Mouse (Mus musculus) gastrocnemius, postnatal 25 days (tissue): ENCODE results near the gene Cyp4f15. TPM values are rescaled to one million over a fixed set of nuclear protein-coding genes. Genes with fewer than 3 reads are reported as not detected.

Source experiments
- total RNA-seq, 2 experiments: library from RNA; stranded (reverse); gene quantifications; 1 replicate in 1 of 2; 2 replicates in 1 of 2; pipeline ENCODE4 v1.2.3; 2021

The Cyp4f15 gene
- total RNA-seq, 2 experiments from 2014 or later = not detected

Other genes starting within 250 kb of the Cyp4f15 start
- 10 to 100 TPM in 1 of 2 experiments, under 1 TPM in 1; 0.26 to 22.0 TPM for gene Cyp4f39, start 232.9 kb upstream of the Cyp4f15 start, total RNA-seq
- gene Cyp4f17, start 179.6 kb upstream of the Cyp4f15 start, total RNA-seq = 1 to 10 TPM; 1.5 to 2.0 TPM
- 1 to 10 TPM in 1 of 2 experiments, under 1 TPM in 1; 0.72 to 2.2 TPM for gene Cyp4f16, start 149.1 kb upstream of the Cyp4f15 start, total RNA-seq
- not detected for gene Cyp4f37, start 64.3 kb upstream of the Cyp4f15 start, total RNA-seq
- not detected for gene Cyp4f40, start 26.7 kb upstream of the Cyp4f15 start, total RNA-seq
- 10 to 100 TPM; 16.5 to 17.9 TPM for gene Zfp871, start 102.7 kb downstream of the Cyp4f15 start, total RNA-seq
- under 1 TPM; 0.23 to 0.32 TPM for gene Zfp811, start 124.3 kb downstream of the Cyp4f15 start, total RNA-seq
- 1 to 10 TPM; 5.3 to 5.4 TPM for gene Zfp799, start 144.6 kb downstream of the Cyp4f15 start, total RNA-seq
- 1 to 10 TPM; 6.1 to 7.2 TPM for gene Zfp870, start 206.0 kb downstream of the Cyp4f15 start, total RNA-seq
- gene Cyp4f14, start 231.7 kb downstream of the Cyp4f15 start, total RNA-seq = under 1 TPM; 0.18 to 0.29 TPM